In genomic region chr19:53310348-53310747, GRCm38 (mm10) we compare ENCODE assay signal across 8 mouse cellular contexts. TPM values are rescaled to one million over a fixed set of nuclear protein-coding genes. Genes with fewer than 3 reads are reported as not detected.
DNase-seq lines count a peak whose midpoint lies in the region; ATAC-seq and TF ChIP-seq lines count a peak whose summit lies in the region.

Mxi1 (plus strand) TSS chr19:53310518.

- under 1% methylated on average over 32 of the region's 38 CpGs for WGBS in limb, embryonic 13.5 days
- 0% methylated on average over 38 of the region's 38 CpGs for WGBS in midbrain, embryonic 14.5 days
- under 1% methylated on average over 38 of the region's 38 CpGs for WGBS in small intestine, adult 2 months

- TF ChIP-seq CTCF in embryonic fibroblast, embryonic 13.5 days (IDR thresholded peaks at IDR 0.05; ENCODE audit: borderline replicate concordance, insufficient read depth, low read length) = 0 out of 2 replicates have a peak, but pooled peaks have one; percentile 18
- TF ChIP-seq CTCF in small intestine, adult 2 months (IDR thresholded peaks at IDR 0.05; ENCODE audit: extremely low read depth, insufficient read length, insufficient replicate concordance, low read depth, low read length) = no peak; the same call in 1 of the 2 replicates

- TF ChIP-seq POLR2A in embryonic fibroblast, embryonic 13.5 days (IDR thresholded peaks at IDR 0.05; ENCODE audit: low read depth, low read length) = peak; percentile 89
- TF ChIP-seq POLR2A in small intestine, adult 2 months (IDR thresholded peaks at IDR 0.05; ENCODE audit: low read depth, low read length) = peak; percentile 91

- peak; percentile 88 for DNase-seq in 416B (ENCODE audit: low read depth)
- DNase-seq in adrenal gland, postnatal 4 days (ENCODE audit: low spot score in 2 of 2) = peak; percentile 35 to 55
- peak; percentile 86 for DNase-seq in heart, adult 8-10 months (ENCODE audit: low spot score)
- DNase-seq in kidney, adult 9 months = peak; percentile 81
- peak; percentile 92 for DNase-seq in midbrain, embryonic 14.5 days

- no peaks in the 10 kb centered on the region for H3K36me3 ChIP-seq in limb, embryonic 13.5 days
- no peaks in the 10 kb centered on the region for H3K36me3 ChIP-seq in midbrain, embryonic 14.5 days (ENCODE audit: control insufficient read depth, insufficient read depth, low read length)
- H3K36me3 ChIP-seq in small intestine, adult 2 months (ENCODE audit: control insufficient read depth, insufficient read depth, low read length) = no peaks in the 10 kb centered on the region

- H3K27me3 ChIP-seq in limb, embryonic 13.5 days = no peaks in the 10 kb centered on the region
- H3K27me3 ChIP-seq in midbrain, embryonic 14.5 days (ENCODE audit: control insufficient read depth, insufficient read depth, low read length) = no peaks in the 10 kb centered on the region
- no peaks in the 10 kb centered on the region for H3K27me3 ChIP-seq in small intestine, adult 2 months (ENCODE audit: control insufficient read depth, insufficient read depth, low read length)

- peak within 1 kb of the TSS; percentile 95 for H3K4me2 ChIP-seq in limb, embryonic 13.5 days (replicated peaks)
- H3K4me2 ChIP-seq in midbrain, embryonic 14.5 days (ENCODE audit: low read length) = peak within 1 kb of the TSS; percentile 87

- peaks cover 2% of the 10 kb centered on the region; the same call in 1 of the 2 replicates for H3K4me1 ChIP-seq in embryonic fibroblast, embryonic 13.5 days (ENCODE audit: control insufficient read depth, insufficient read depth, low read length)
- H3K4me1 ChIP-seq in limb, embryonic 13.5 days = peaks cover 27% of the 10 kb centered on the region
- peaks cover 11% of the 10 kb centered on the region for H3K4me1 ChIP-seq in midbrain, embryonic 14.5 days (ENCODE audit: control insufficient read depth, insufficient read depth, low read length)
- peaks cover 12% of the 10 kb centered on the region for H3K4me1 ChIP-seq in small intestine, adult 2 months (ENCODE audit: control insufficient read depth, insufficient read depth, insufficient read length, low read length)

- H3K9ac ChIP-seq in limb, embryonic 13.5 days = peak within 1 kb of the TSS; percentile 90
- H3K9ac ChIP-seq in midbrain, embryonic 14.5 days (replicated peaks; ENCODE audit: low read length) = peak within 1 kb of the TSS; percentile 83

- H3K27ac ChIP-seq in embryonic fibroblast, embryonic 13.5 days (ENCODE audit: insufficient read depth, low read length) = peak within 1 kb of the TSS; percentile 3; the same call in 1 of the 2 replicates
- H3K27ac ChIP-seq in limb, embryonic 13.5 days = peak within 1 kb of the TSS; percentile 97
- H3K27ac ChIP-seq in midbrain, embryonic 14.5 days (replicated peaks; ENCODE audit: low read depth, low read length) = peak within 1 kb of the TSS; percentile 95
- H3K27ac ChIP-seq in small intestine, adult 2 months (ENCODE audit: insufficient read depth, low read depth, low read length) = peak within 1 kb of the TSS; percentile 80

- peak; percentile 54 for ATAC-seq in limb, embryonic 13.5 days (ENCODE audit: low FRiP score, low read depth)
- ATAC-seq in midbrain, embryonic 14.5 days (ENCODE audit: low FRiP score, low TSS enrichment) = peak; percentile 69

- peak within 1 kb of the TSS; percentile 67 for H3K4me3 ChIP-seq in embryonic fibroblast, embryonic 13.5 days (ENCODE audit: insufficient read depth, low read length)
- H3K4me3 ChIP-seq in limb, embryonic 13.5 days = peak within 1 kb of the TSS; percentile 85
- H3K4me3 ChIP-seq in midbrain, embryonic 14.5 days (replicated peaks; ENCODE audit: low read depth, low read length) = peak within 1 kb of the TSS; percentile 80
- H3K4me3 ChIP-seq in small intestine, adult 2 months (ENCODE audit: low read depth, low read length) = peak within 1 kb of the TSS; percentile 99

- H3K9me3 ChIP-seq in limb, embryonic 13.5 days = no peaks in the 10 kb centered on the region
- H3K9me3 ChIP-seq in midbrain, embryonic 14.5 days (ENCODE audit: control insufficient read depth, low read length) = no peaks in the 10 kb centered on the region

RNA-seq across cellular contexts. Expression of gene Mxi1, which starts in this region (rescaled TPM):
- total RNA-seq in adrenal gland, postnatal 4 days (2021) = 10 to 100 TPM; 38.1 to 40.5 TPM
- 17.5 and 19.8 TPM in 2 replicates for polyA plus RNA-seq in embryonic fibroblast, embryonic 13.5 days (2011; ENCODE audit: insufficient read length, low read depth, missing spikeins)
- 10 to 100 TPM; 38.7 to 49.2 (median 46.0) TPM for total RNA-seq in heart, adult 8-10 months (2022)
- 36.3 and 39.1 TPM in 2 replicates for polyA plus RNA-seq in limb, embryonic 13.5 days (2015; fragmentation: Nextera tagmentation; extraction: Ambion mirVana)
- 51.0 and 59.3 TPM in 2 replicates for polyA plus RNA-seq in midbrain, embryonic 14.5 days (2014; fragmentation: Nextera tagmentation; extraction: Ambion mirVana)
- polyA plus RNA-seq in small intestine, adult 2 months (2012; rRNA removed) = 30.7 and 66.0 TPM in 2 replicates

Comparison
In these comparisons a context has a peak if more than half of its experiments do, and no peak if none do; other contexts are left out.
1. Peak in every context shown above with its lines: DNase-seq, ATAC-seq, H3K4me3 ChIP-seq and H3K27ac ChIP-seq.
2. H3K27ac ChIP-seq: peak in every context shown above with its lines; median percentile 97 in limb, embryonic 13.5 days; 95 in midbrain, embryonic 14.5 days; 80 in small intestine, adult 2 months; 3 in embryonic fibroblast, embryonic 13.5 days.